Mouse (Mus musculus) kidney, adult 2 months (tissue): ENCODE data around the gene Zic3. TPM values are rescaled to one million over a fixed set of nuclear protein-coding genes. Genes with fewer than 3 reads are reported as not detected.

Experiments
- DNase-seq: peaks from one replicate; pipeline ENCODE4 v3.0.0; 2021
- H3K27ac ChIP-seq: fragments of 200-500 bp; 2 replicates; pipeline ENCODE4 v1.5.1; 2012; ENCODE audit warnings: low read depth, low read length, control low read depth, inconsistent platforms; ENCODE audit not compliant: insufficient read depth
- H3K27me3 ChIP-seq: fragments of 200-500 bp; replicated peaks from 2 replicates; pipeline ENCODE4 v1.6.1; 2012; ENCODE audit warnings: mild to moderate bottlenecking, moderate library complexity, low read length, inconsistent platforms; ENCODE audit not compliant: control insufficient read depth, insufficient read depth
- H3K36me3 ChIP-seq: fragments of 200-500 bp; 2 replicates; pipeline ENCODE4 v1.6.1; 2012; ENCODE audit warnings: mild to moderate bottlenecking, moderate library complexity, low read length, inconsistent platforms; ENCODE audit not compliant: control insufficient read depth, insufficient read depth
- H3K4me1 ChIP-seq: fragments of 200-500 bp; 2 replicates; pipeline ENCODE4 v1.6.1; 2011; ENCODE audit warnings: low read length; ENCODE audit not compliant: control insufficient read depth, insufficient read depth
- H3K4me3 ChIP-seq: fragments of 200-500 bp; 2 replicates; pipeline ENCODE4 v1.5.1; 2011; ENCODE audit warnings: mild to moderate bottlenecking, low read depth, low read length, control low read depth; ENCODE audit not compliant: insufficient read depth
- CTCF ChIP-seq: fragments of 200-500 bp; conservative IDR thresholded peaks from 2 replicates; pipeline ENCODE4 v1.5.1; 2011; ENCODE audit warnings: low read depth, mild to moderate bottlenecking, control low read depth, low read length, moderate library complexity, mixed read lengths; ENCODE audit not compliant: insufficient read depth, insufficient read length
- POLR2A ChIP-seq: fragments of 200-500 bp; IDR thresholded peaks from one replicate; pipeline ENCODE4 v1.6.1; 2011; ENCODE audit warnings: low read depth, low read length, control low read depth
- WGBS: fragments of 180-500 bp; shearing (Covaris S2); methylation state at CpG from one replicate; pipeline ENCODE4 v1.1.7; 2018; 5-methylcytosine and 5-hydroxymethylcytosine counted together
- polyA plus RNA-seq: library from polyadenylated mRNA; depleted of rRNA; stranded (reverse); fragments of >200 nt; gene quantifications from 2 replicates; pipeline ENCODE4 v1.2.3, GENCODE M21; 2012

Gene Zic3
- polyA plus RNA-seq, 1 experiment = not detected

GRCm38 (mm10) chrX:58030835-58031670 is 8.6 kb downstream of the Zic3 start:
- WGBS = 1% methylated on average over 55 of the region's 56 CpGs
- peaks cover 2% of the 10 kb centered on the region; the same call in 1 of the 2 replicates for H3K27me3 ChIP-seq
- no peak for TF ChIP-seq POLR2A
- TF ChIP-seq CTCF = no peak

GRCm38 (mm10) chrX:58031671-58032605 is 9.4 kb downstream of the Zic3 start:
- no peak overlapping the region for H3K27ac ChIP-seq
- DNase-seq = peak; percentile 26
- no peaks in the 10 kb centered on the region for H3K36me3 ChIP-seq
- TF ChIP-seq POLR2A = no peak
- TF ChIP-seq CTCF = no peak
- 2% methylated on average over 55 of the region's 56 CpGs for WGBS
- no peaks in the 10 kb centered on the region for H3K4me1 ChIP-seq
- no peak overlapping the region for H3K4me3 ChIP-seq
- peaks cover 2% of the 10 kb centered on the region; the same call in 1 of the 2 replicates for H3K27me3 ChIP-seq

More at GRCm38 (mm10) chrX:58030835-58031670, 8.6 kb downstream of the Zic3 start:
- Histone ChIP-seq H3K4me1 (no peaks in the 10 kb centered on the region), H3K27ac (no peak overlapping the region), H3K4me3 (peak overlapping the region; percentile 33; the same call in 1 of the 2 replicates), H3K36me3 (no peaks in the 10 kb centered on the region)
- no peak for DNase-seq

- peaks cover 2% of the 10 kb centered on the region; the same call in 1 of the 2 replicates for H3K27me3 ChIP-seq
Measured at GRCm38 (mm10) chrX:58032622-58033021, 10.1 kb downstream of the Zic3 start.

GRCm38 (mm10) chrX:58033521-58033920 is 11.0 kb downstream of the Zic3 start:
- 3% methylated on average over 22 of the region's 22 CpGs for WGBS
- no peak overlapping the region for H3K27ac ChIP-seq
- DNase-seq = no peak
- H3K4me1 ChIP-seq = no peaks in the 10 kb centered on the region
- H3K27me3 ChIP-seq = peaks cover 2% of the 10 kb centered on the region
- H3K36me3 ChIP-seq = no peaks in the 10 kb centered on the region
- H3K4me3 ChIP-seq = no peak overlapping the region
- TF ChIP-seq POLR2A = no peak

More at GRCm38 (mm10) chrX:58032622-58033021, 10.1 kb downstream of the Zic3 start:
- H3K27ac ChIP-seq = no peak overlapping the region
- no peaks in the 10 kb centered on the region for H3K36me3 ChIP-seq
- TF ChIP-seq CTCF (no peak), POLR2A (no peak)
- no peak overlapping the region for H3K4me3 ChIP-seq
- WGBS = 5% methylated on average over 7 of the region's 7 CpGs
- DNase-seq = no peak
- no peaks in the 10 kb centered on the region for H3K4me1 ChIP-seq

GRCm38 (mm10) chrX:58038061-58039007 is 15.8 kb downstream of the Zic3 start:
- no peak for TF ChIP-seq CTCF
- TF ChIP-seq POLR2A = no peak
- no peaks in the 10 kb centered on the region; the same call in none of the 2 replicates for H3K27me3 ChIP-seq
- H3K36me3 ChIP-seq = no peaks in the 10 kb centered on the region
- no peak overlapping the region for H3K27ac ChIP-seq
- no peak for DNase-seq
- H3K4me3 ChIP-seq = no peak overlapping the region
- WGBS = 3% methylated on average over 69 of the region's 70 CpGs
- H3K4me1 ChIP-seq = no peaks in the 10 kb centered on the region

- Histone ChIP-seq H3K36me3 (no peaks in the 10 kb centered on the region), H3K27ac (no peak overlapping the region), H3K4me3 (no peak overlapping the region), H3K4me1 (no peaks in the 10 kb centered on the region), H3K27me3 (no peaks in the 10 kb centered on the region; the same call in 1 of the 2 replicates)
- DNase-seq = no peak
- WGBS = 28% methylated on average over 4 of the region's 4 CpGs
- TF ChIP-seq POLR2A (no peak), CTCF (no peak)
Measured at GRCm38 (mm10) chrX:58039703-58040102, 17.2 kb downstream of the Zic3 start.
